Mouse (Mus musculus): ENCODE data around the gene Lca5l.

GRCm38 (mm10) chr16:96159794-96160346 is 32.2 kb downstream of the Lca5l start:
- TF ChIP-seq EP300 (IDR thresholded peaks at IDR 0.05; ENCODE audit: low read depth) (no peak), CTCF (IDR thresholded peaks at IDR 0.05; ENCODE audit: low read depth) (no peak)

Data from liver, embryonic 14.5 days (tissue).